Mouse (Mus musculus) neutrophil, adult 59 days (primary cell): Measurements from ENCODE around the gene Qdpr. TPM values are rescaled to one million over a fixed set of nuclear protein-coding genes. Genes with fewer than 3 reads are reported as not detected.

ENCODE experiments used
- total RNA-seq, 2 experiments: library from RNA; stranded (reverse); gene quantifications; 1 replicate in 1 of 2; 2 replicates in 1 of 2; pipeline ENCODE4 v1.2.4; 2023

Qdpr gene
- total RNA-seq = 10 to 100 TPM; 11.6 to 17.2 TPM

GRCm38 (mm10) chr5:45449831-45450716 lies at the start of gene Qdpr:
Qdpr (minus strand) TSS chr5:45450236.

GRCm38 (mm10) chr5:45493191-45494092 lies 43.4 kb upstream of the Qdpr start, which contains the start of gene Lap3:
Lap3 (plus strand) TSS chr5:45493374.

GRCm38 (mm10) chr5:45453451-45453850 lies 3.4 kb upstream of the Qdpr start, which contains the start of gene Clrn2:
Clrn2 (plus strand) TSS chr5:45453751.

Other genes starting within 250 kb of the Qdpr start
- gene Clrn2, start 3.5 kb upstream of the Qdpr start, total RNA-seq = not detected
- 10 to 100 TPM; 16.4 to 25.3 TPM for gene Lap3, start 43.1 kb upstream of the Qdpr start, total RNA-seq
- gene Med28, start 70.0 kb upstream of the Qdpr start, total RNA-seq = 10 to 100 TPM; 52.6 to 53.7 TPM
- gene Fam184b, start 189.4 kb upstream of the Qdpr start, total RNA-seq = under 1 TPM in 1 of 2 experiments, not detected in 1; 0.16 TPM
- 10 to 100 TPM; 34.6 to 35.2 TPM for gene Ncapg, start 219.7 kb upstream of the Qdpr start, total RNA-seq